Mouse (Mus musculus): ENCODE results near the gene Ffar4. TPM values are rescaled to one million over a fixed set of nuclear protein-coding genes. Genes with fewer than 3 reads are reported as not detected.
A peak's percentile ranks its signal among the peaks of the same experiment; 100 is the strongest.

Gene Ffar4
- polyA plus RNA-seq, 1 experiment from 2014 or later: 3.6 TPM

DNA sequence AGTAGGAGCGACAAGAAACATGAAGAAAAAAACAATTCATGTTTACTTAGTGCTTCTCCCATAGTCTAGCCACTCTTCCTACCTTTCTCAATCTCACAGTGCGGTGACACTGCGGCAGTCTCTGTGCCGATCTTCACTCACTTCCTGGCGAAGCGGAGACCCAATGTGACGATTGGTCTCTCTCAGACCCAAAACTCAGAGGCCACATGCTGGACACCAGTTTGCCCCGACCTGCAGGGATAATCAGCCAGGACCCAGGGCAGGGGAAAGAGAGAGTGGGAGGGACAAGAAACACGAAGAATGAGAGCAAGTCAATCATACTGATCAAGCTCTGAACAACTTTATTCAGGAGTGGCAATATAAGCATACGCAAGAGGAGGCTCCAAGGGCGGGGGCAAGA lies 21.8 kb upstream of the Ffar4 start:
- H3K27me3 ChIP-seq: no peaks in the 10 kb centered on the region
- no peak overlapping the region for H3K9ac ChIP-seq
- H3K4me3 ChIP-seq: no peak overlapping the region
- no peaks in the 10 kb centered on the region for H3K9me3 ChIP-seq
- no peak overlapping the region for H3K27ac ChIP-seq
- WGBS: 75% methylated on average over 11 of the region's 11 CpGs
- peaks cover 34% of the 10 kb centered on the region for H3K36me3 ChIP-seq
- H3K4me1 ChIP-seq: no peaks in the 10 kb centered on the region
- ATAC-seq (ENCODE audit: borderline replicate concordance, extremely low read depth, low FRiP score, low TSS enrichment): no peak
- no peak overlapping the region for H3K4me2 ChIP-seq

- Histone ChIP-seq H3K4me1 (no peaks in the 10 kb centered on the region), H3K27me3 (no peaks in the 10 kb centered on the region), H3K4me3 (no peak overlapping the region), H3K27ac (no peak overlapping the region), H3K9ac (no peak overlapping the region), H3K36me3 (peaks cover 22% of the 10 kb centered on the region), H3K9me3 (no peaks in the 10 kb centered on the region), H3K4me2 (no peak overlapping the region)
- WGBS: 53% methylated on average over 2 of the region's 2 CpGs
- no peak for ATAC-seq (ENCODE audit: borderline replicate concordance, extremely low read depth, low FRiP score, low TSS enrichment)
Measured at GRCm38 (mm10) chr19:38076251-38076650, 20.6 kb upstream of the Ffar4 start.

GRCm38 (mm10) chr19:38077851-38078540 lies 18.9 kb upstream of the Ffar4 start:
- 57% methylated on average over 3 of the region's 3 CpGs for WGBS
- no peaks in the 10 kb centered on the region for H3K4me1 ChIP-seq
- H3K4me2 ChIP-seq: no peak overlapping the region
- ATAC-seq (ENCODE audit: borderline replicate concordance, extremely low read depth, low FRiP score, low TSS enrichment): no peak
- H3K27ac ChIP-seq: no peak overlapping the region
- H3K9ac ChIP-seq: no peak overlapping the region
- H3K36me3 ChIP-seq: peaks cover 9% of the 10 kb centered on the region
- H3K4me3 ChIP-seq: no peak overlapping the region
- no peaks in the 10 kb centered on the region for H3K27me3 ChIP-seq
- no peaks in the 10 kb centered on the region for H3K9me3 ChIP-seq

DNA sequence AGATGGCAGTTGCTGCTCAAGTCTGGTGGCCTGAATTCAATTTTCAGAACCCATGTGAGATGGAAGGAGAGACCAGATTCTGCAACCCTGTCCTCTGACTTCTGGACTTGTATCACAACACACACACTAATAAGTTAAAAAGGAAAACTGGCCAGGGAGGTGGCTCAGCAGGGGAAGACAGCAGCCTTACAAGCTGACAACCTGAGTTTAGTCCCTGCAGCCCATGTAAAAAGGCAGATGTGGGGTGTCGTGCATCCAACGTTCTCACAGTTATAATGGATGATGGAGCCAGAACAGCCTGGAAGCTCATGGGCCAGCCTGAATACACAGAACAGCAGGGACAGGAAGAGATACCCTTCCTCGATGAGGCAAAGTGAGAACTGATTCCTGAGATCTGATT lies 15.5 kb upstream of the Ffar4 start:
- no peak overlapping the region for H3K27ac ChIP-seq
- H3K4me3 ChIP-seq: no peak overlapping the region
- no peaks in the 10 kb centered on the region for H3K36me3 ChIP-seq
- ATAC-seq (ENCODE audit: borderline replicate concordance, extremely low read depth, low FRiP score, low TSS enrichment): no peak
- H3K27me3 ChIP-seq: no peaks in the 10 kb centered on the region
- H3K4me1 ChIP-seq: no peaks in the 10 kb centered on the region
- no peaks in the 10 kb centered on the region for H3K9me3 ChIP-seq
- no peak overlapping the region for H3K4me2 ChIP-seq
- 58% methylated on average over 3 of the region's 3 CpGs for WGBS
- H3K9ac ChIP-seq: no peak overlapping the region

- Histone ChIP-seq H3K9ac (no peak overlapping the region), H3K4me1 (peaks cover 4% of the 10 kb centered on the region; the same call in 1 of the 2 replicates), H3K4me3 (no peak overlapping the region), H3K27me3 (no peaks in the 10 kb centered on the region), H3K9me3 (no peaks in the 10 kb centered on the region), H3K27ac (no peak overlapping the region), H3K36me3 (no peaks in the 10 kb centered on the region), H3K4me2 (no peak overlapping the region)
- no peak for ATAC-seq (ENCODE audit: borderline replicate concordance, extremely low read depth, low FRiP score, low TSS enrichment)
- 37% methylated on average over 5 of the region's 5 CpGs for WGBS
Measured at GRCm38 (mm10) chr19:38082931-38083525, 13.8 kb upstream of the Ffar4 start.

DNA sequence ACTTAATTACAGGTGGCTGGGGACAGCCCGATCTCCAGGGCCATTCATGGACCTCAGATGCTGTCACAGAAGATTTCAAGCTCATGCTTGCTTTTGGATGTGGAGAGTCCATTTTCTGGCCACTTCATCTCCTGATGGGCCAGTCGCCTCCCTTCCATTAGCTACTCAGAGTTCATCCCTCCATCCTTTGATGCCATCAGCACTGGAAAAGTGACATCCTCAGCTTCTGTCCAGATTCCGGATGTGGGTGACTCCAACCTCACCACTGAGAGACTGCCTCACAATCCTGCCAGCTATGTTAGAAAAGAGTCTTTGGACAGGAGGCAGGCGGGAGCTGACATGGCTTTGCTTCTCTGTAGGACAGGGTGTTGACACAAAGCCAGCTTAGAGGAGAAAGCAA lies 11.0 kb upstream of the Ffar4 start:
- WGBS: 77% methylated on average over 4 of the region's 4 CpGs
- H3K9ac ChIP-seq: no peak overlapping the region
- no peak overlapping the region for H3K4me3 ChIP-seq
- H3K36me3 ChIP-seq: no peaks in the 10 kb centered on the region
- no peak overlapping the region for H3K4me2 ChIP-seq
- H3K4me1 ChIP-seq: peaks cover 4% of the 10 kb centered on the region; the same call in 1 of the 2 replicates
- no peak for ATAC-seq (ENCODE audit: borderline replicate concordance, extremely low read depth, low FRiP score, low TSS enrichment)
- H3K27ac ChIP-seq: no peak overlapping the region
- H3K9me3 ChIP-seq: no peaks in the 10 kb centered on the region
- H3K27me3 ChIP-seq: no peaks in the 10 kb centered on the region

DNA sequence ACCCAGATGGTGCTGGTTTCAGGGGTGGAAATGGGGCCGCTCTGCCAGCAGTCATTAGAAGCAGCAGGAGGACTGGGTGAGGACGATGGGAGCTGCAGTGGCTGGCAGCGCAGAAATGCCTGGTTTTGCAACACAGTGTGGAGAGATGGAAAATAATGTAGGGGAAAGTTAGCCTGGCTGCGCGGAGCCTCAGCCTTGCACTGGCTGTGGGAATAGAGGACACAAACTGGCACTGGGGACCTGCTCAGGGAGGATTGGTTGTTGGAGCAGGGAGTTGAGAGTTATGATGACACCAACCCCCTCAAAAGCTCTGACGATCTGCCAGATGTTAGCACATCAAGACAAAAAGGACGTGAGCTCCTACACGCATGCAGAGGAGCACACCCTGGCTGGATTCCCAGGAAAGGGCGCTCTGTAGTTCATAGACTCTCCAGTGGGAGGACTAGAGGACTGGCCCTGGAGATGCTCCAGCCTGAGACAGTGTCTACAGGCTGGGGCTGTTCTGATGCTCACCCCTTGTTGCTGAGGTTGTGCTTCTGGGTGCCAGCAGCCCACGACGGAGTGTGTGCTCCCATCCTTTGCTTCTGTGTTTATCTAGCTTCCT lies 9.8 kb upstream of the Ffar4 start:
- no peak overlapping the region for H3K4me3 ChIP-seq
- H3K36me3 ChIP-seq: no peaks in the 10 kb centered on the region
- ATAC-seq (ENCODE audit: borderline replicate concordance, extremely low read depth, low FRiP score, low TSS enrichment): peak; percentile 85; the same call in 1 of the 2 replicates
- H3K4me2 ChIP-seq: peak overlapping the region; percentile 27; the same call in 1 of the 2 replicates
- H3K4me1 ChIP-seq: peaks cover 4% of the 10 kb centered on the region; the same call in 1 of the 2 replicates
- no peak overlapping the region; the same call in 1 of the 2 replicates for H3K9ac ChIP-seq
- no peaks in the 10 kb centered on the region for H3K27me3 ChIP-seq
- H3K27ac ChIP-seq: no peak overlapping the region
- 45% methylated on average over 11 of the region's 11 CpGs for WGBS
- no peaks in the 10 kb centered on the region for H3K9me3 ChIP-seq

DNA sequence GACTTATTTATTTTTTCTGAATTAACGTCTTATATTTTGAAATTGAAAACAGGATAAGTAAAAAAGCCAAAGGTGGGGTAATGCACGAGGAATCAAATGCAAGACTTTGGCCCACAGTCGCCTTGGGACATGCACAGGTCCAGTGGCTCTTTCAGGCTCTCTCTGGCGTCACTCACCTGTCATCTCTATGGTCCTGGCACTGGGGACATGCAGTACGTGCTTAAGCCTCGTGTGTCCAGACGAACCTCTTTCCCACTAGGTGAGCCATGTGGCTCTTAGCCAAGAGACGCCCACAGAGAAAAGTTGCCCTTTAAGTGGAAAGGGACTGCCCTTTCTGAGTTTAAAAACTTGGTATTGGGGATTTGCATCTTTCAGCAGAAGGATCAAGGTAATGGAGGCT lies 7.5 kb upstream of the Ffar4 start:
- peaks cover 8% of the 10 kb centered on the region; the same call in 1 of the 2 replicates for H3K27me3 ChIP-seq
- H3K4me3 ChIP-seq: no peak overlapping the region
- no peak overlapping the region for H3K27ac ChIP-seq
- ATAC-seq (ENCODE audit: borderline replicate concordance, extremely low read depth, low FRiP score, low TSS enrichment): no peak
- no peak overlapping the region for H3K4me2 ChIP-seq
- no peaks in the 10 kb centered on the region for H3K36me3 ChIP-seq
- H3K9me3 ChIP-seq: no peaks in the 10 kb centered on the region
- peaks cover 4% of the 10 kb centered on the region; the same call in 1 of the 2 replicates for H3K4me1 ChIP-seq
- no peak overlapping the region for H3K9ac ChIP-seq
- WGBS: 68% methylated on average over 8 of the region's 8 CpGs

- no peaks in the 10 kb centered on the region for H3K36me3 ChIP-seq
- H3K4me3 ChIP-seq: no peak overlapping the region
- peaks cover 4% of the 10 kb centered on the region; the same call in 1 of the 2 replicates for H3K4me1 ChIP-seq
- no peak overlapping the region for H3K4me2 ChIP-seq
- H3K9me3 ChIP-seq: no peaks in the 10 kb centered on the region
- H3K27me3 ChIP-seq: peaks cover 23% of the 10 kb centered on the region
- H3K9ac ChIP-seq: no peak overlapping the region
- ATAC-seq (ENCODE audit: borderline replicate concordance, extremely low read depth, low FRiP score, low TSS enrichment): no peak
- no peak overlapping the region for H3K27ac ChIP-seq
- 51% methylated on average over 4 of the region's 4 CpGs for WGBS
Measured at GRCm38 (mm10) chr19:38091512-38091985, 5.3 kb upstream of the Ffar4 start.

- Histone ChIP-seq H3K4me1 (peaks cover 11% of the 10 kb centered on the region), H3K9me3 (no peaks in the 10 kb centered on the region), H3K36me3 (no peaks in the 10 kb centered on the region), H3K27ac (no peak overlapping the region), H3K4me3 (no peak overlapping the region), H3K4me2 (peak overlapping the region; percentile 60; the same call in 1 of the 2 replicates), H3K27me3 (peaks cover 50% of the 10 kb centered on the region), H3K9ac (no peak overlapping the region)
- ATAC-seq (ENCODE audit: borderline replicate concordance, extremely low read depth, low FRiP score, low TSS enrichment): no peak
- 11% methylated on average over 4 of the region's 4 CpGs for WGBS
Measured at GRCm38 (mm10) chr19:38096231-38096630, 640 bp upstream of the Ffar4 start.

DNA sequence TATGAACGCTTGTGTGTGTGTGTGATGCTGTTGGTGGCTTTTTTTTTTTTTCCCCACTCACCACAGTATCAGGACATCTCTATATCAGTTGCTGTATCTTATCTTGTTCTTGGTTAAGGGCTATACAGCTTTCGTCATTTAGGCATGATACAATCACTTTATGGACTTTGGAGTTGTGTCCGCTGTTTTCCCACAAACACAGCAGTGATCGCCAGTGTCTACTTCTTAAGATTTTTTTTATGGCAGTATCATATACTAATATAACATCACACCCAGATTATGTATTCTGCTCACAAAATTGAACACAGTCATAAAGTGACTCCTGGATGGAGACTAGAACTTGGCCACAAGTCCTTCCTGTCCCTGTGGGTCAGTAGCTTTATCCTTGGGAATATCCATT lies 11.0 kb downstream of the Ffar4 start:
- no peak overlapping the region for H3K27ac ChIP-seq
- H3K4me2 ChIP-seq: no peak overlapping the region
- H3K9me3 ChIP-seq: no peaks in the 10 kb centered on the region
- no peak overlapping the region for H3K4me3 ChIP-seq
- ATAC-seq (ENCODE audit: borderline replicate concordance, extremely low read depth, low FRiP score, low TSS enrichment): no peak
- no peak overlapping the region for H3K9ac ChIP-seq
- H3K36me3 ChIP-seq: no peaks in the 10 kb centered on the region
- no peaks in the 10 kb centered on the region for H3K4me1 ChIP-seq
- H3K27me3 ChIP-seq: no peaks in the 10 kb centered on the region
- 84% methylated on average over 4 of the region's 4 CpGs for WGBS
